Mouse (Mus musculus) cerebellum, postnatal 4 days (tissue): ENCODE measurements at regions not wholly inside any gene's neighbourhood (a gene's known extent, or its start where the extent isn't known, plus 50 kb on each side); places are given as distances from the start of the nearest gene placed in this dataset.

ENCODE experiments used
- DNase-seq, 2 experiments: peaks; one replicate each; pipeline ENCODE4 v3.0.0; 2022; ENCODE audit warnings: low spot score in 2 of 2, mixed read lengths in 1 of 2

- DNase-seq, result no peak
Measured at GRCm38 (mm10) chr19:14891689-14892389, 294.0 kb upstream of the Tle4 start.

GRCm38 (mm10) chr19:14891090-14891428, 293.2 kb upstream of the Tle4 start:
- DNase-seq, result no peak

DNA sequence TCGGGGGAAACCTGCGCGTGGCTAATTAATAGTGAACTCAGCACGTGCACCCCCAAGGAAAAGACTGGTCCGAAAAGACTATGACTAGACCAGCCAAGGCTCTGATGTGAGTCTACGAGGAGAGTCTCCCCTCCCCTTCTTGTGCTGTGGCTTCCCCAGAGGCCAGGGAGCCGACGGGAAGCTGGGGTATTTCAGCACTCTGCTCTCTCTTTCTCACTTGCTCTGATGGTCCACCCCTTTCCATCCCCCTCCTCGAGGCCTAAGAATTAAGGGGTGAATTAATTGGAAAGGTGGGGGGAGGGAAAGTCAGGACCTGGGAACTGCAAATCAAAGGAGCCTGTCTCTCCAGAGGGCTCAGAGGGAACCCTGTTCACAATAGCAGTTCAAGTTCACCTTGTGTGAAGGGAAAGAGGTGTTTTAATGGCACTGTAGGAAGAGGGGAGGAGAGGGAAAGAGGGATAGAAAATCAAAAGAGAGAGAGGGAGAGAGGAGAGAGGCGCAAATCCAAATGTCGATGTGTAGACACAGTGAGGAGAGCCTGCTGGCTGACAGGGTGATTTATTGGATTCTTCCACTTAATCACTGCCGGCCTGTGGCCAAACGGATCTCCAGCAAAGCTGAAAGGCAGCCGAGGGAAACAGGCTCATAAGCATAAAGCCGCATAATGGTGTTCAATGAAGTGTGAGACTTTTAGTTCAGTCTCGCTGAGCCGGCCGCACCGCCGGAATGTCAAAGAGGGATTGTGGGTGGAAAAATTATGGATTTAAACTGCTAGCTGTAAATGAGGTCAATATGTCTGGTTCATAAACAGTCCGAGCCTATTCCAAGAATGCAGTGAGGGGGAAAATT, 292.6 kb upstream of the Tle4 start:
- DNase-seq, result peak in 1 of 2 experiments; percentile 60

DNA sequence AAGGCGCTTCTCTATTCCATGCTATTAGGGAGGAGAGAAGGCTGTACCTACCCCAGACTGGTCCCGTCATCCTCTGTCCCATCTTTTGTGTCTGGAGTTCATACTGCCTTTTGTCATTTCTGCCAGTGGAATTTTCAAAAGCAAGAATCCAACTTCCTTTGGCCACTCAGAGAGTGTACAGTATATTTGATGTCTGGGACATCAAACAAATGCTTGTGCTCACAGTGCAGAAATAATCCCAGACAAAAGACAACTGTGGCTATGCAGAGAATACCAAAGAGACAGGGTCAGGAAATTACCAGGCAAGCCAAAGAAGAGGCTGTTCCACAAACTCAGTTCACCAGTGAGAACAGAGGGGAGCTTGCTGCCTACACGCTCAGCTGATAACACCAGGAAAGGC, 291.9 kb upstream of the Tle4 start:
- DNase-seq, result no peak

- no peak for DNase-seq
Measured at GRCm38 (mm10) chr19:14883707-14884421, 286.0 kb upstream of the Tle4 start.

GRCm38 (mm10) chr19:14880818-14881217, 283.0 kb upstream of the Tle4 start:
- DNase-seq, result no peak

DNA sequence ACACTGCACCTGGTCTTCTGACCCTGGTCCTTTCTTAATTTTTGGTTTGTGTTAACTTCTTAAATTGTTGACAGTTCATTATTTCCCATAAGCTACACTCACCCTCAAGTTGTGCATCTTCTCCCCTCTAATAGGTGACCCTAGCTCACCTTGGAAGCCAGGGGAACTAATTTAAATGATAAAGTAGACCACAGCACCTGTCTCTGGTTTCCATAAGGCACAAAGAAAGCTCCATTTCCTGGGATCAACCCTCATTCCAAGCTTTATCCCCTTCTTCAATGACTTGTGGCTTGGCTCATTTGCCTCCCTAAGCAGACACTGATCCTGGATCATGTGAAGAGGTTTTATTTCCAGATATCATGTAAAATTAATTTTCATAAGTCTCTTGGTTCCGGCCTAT, 276.1 kb upstream of the Tle4 start:
- no peak for DNase-seq

- DNase-seq, result no peak
Measured at GRCm38 (mm10) chr19:14871178-14871867, 273.5 kb upstream of the Tle4 start.

DNA sequence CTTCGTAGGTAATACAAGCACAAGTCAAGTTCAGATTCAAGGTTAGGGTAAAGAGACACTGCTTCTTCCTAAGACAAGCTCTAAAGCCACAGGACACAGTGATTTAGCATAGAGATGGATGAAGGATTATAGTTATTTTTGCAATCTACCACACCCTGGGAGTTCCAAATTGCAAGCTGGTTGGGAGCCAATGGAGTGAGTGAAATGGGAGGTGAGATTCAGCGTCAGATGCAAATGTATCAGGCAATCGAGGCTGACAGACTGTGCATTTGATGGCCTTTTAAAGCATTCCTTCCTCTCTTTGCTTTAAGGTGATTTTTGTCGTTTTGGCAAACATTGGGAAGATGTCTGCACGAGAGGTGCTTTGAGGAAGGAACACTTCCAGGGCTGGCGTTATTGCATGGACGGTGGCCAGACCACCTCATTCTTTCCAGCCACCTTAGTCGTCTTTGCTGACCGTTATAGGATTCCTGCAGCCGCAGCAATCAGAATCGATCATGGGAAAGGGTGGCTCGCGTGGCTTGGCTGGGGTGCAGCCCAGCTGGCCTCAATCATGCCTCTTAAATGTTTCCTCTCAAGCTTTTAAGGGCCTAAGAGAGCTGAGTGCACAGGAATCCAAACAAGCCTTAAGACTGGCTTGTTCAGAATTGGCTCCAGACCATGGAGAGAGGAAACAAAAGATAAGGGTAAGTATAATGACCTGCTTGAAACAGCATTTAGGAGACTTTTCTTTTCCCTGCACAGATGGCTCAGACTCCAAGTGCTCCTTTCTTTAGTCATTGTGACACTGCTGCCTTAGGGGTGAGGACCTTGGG, 265.0 kb upstream of the Tle4 start:
- no peak for DNase-seq

GRCm38 (mm10) chr19:14855036-14855435, 257.2 kb upstream of the Tle4 start:
- no peak for DNase-seq

- no peak for DNase-seq
Measured at GRCm38 (mm10) chr19:14853416-14853815, 255.6 kb upstream of the Tle4 start.

- no peak for DNase-seq
Measured at GRCm38 (mm10) chr19:14849561-14849960, 251.7 kb upstream of the Tle4 start.

DNA sequence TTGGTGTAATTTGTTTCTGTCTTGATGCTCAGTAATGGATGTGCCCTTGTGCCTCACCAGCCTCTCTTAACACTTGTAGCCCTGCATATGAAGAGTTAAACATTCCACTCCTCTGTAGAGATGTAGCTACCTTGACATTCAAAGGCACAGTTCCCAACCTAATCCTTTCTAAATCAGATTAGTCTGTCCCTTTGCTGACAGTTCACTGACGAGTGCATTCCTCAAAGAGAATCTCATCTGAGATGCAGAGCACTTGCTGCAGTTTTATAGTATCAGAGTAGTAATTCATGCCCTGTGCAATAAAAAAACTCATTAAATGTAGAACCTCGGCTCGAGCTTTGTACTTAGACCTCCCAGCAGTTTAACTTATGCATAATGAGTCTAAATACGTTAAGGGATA, 249.3 kb upstream of the Tle4 start:
- DNase-seq, result no peak

DNA sequence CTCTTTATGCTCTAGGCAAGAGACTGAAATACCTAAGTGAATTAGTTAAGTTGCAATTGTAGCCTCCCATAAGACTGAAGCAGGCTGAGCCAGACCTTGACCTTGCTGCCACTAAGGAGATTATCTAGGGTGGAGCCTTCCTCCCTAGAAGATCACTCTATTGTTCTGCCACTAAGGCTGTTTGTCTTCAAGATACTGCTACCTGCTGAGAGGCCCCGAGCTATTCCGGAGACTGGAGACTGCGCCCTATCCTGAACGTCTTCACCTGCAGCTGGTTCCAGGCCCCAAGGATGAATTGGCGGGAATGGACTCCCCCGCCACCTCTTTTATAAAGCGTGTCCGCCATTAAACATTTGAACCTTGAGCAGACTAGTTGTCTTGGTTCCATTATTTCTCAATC, 237.8 kb upstream of the Tle4 start:
- DNase-seq, result no peak

- DNase-seq, result no peak
Measured at GRCm38 (mm10) chr19:14816354-14816753, 218.5 kb upstream of the Tle4 start.

- DNase-seq, result no peak
Measured at GRCm38 (mm10) chr19:14806787-14807186, 208.9 kb upstream of the Tle4 start.

DNA sequence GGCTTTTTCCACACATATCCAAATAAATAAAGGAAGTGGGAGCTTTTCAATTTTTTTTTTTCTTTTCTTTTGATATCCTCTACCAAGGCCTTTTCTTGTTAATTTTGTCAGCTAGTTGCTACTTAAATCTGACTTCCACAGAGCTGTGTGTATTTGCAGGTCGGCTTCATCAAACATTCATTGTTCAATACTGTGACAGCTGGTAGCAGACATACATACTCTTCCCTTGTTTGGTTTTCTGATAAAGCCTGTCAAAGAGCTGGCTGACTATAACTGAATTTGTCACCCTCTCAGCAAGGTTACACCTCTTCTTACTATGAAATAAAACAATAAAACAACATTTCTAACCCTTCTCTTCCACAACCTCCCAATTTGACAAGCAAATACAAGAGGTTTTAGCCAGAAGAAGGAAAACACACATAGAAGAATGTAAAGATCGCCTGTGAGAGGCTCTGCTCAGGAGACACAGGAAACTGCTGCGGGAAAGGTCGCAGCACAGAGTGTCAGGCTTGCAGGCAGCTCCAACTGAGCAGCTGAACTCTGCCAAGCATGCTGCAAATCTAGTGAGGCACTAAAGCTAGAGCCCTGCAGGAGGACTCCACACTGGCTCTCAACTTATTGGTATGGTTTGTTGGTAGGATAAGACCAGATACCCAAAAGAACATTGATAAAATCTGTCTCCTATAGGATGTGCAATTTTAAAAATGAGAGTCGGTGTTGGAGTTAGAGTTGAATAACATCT, 205.2 kb upstream of the Tle4 start:
- DNase-seq, result no peak

- DNase-seq, result no peak
Measured at GRCm38 (mm10) chr19:14801669-14802068, 203.8 kb upstream of the Tle4 start.

DNA sequence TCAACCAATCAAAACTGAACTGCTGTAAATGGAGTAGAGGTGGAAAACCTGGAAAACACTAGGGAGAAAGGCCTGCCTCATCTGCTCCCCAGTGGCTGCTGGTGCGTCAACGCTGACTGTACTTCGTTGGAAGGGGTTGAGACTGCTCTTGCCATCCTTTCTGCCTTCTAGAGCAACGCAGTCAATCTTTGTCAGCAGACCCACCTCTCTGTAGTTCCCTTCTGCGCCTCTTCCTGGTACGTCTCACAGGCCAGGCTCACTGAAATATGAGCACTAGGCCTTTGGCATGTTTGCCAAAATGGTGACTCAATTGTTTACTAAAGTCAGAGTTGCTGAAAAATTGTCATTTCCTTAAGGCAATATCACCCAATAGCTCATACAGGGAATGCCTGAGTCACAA, 201.2 kb upstream of the Tle4 start:
- no peak for DNase-seq

- no peak for DNase-seq
Measured at GRCm38 (mm10) chr19:14798417-14798816, 200.6 kb upstream of the Tle4 start.

- no peak for DNase-seq
Measured at GRCm38 (mm10) chr19:14795910-14796309, 198.1 kb upstream of the Tle4 start.
